Mouse (Mus musculus) ES-E14 (cell line): ENCODE data around the gene Gm14548. TPM values are rescaled to one million over a fixed set of nuclear protein-coding genes. Genes with fewer than 3 reads are reported as not detected.
A peak's percentile ranks its signal among the peaks of the same experiment; 100 is the strongest.
"Not testable (repeated sequence)": the region's sequence is repeated elsewhere in the genome, so short reads cannot be mapped to it uniquely, and the experiment has no call there.

Source experiments
- DNase-seq: peaks from one replicate; pipeline ENCODE4 v3.0.0-alpha.2; 2013; ENCODE audit warnings: low read depth, low spot score
- H3K27ac ChIP-seq: 2 replicates; pipeline ENCODE4 v1.5.1; 2012; ENCODE audit warnings: low read depth, mild to moderate bottlenecking, low read length, moderate library complexity, mixed read lengths; ENCODE audit not compliant: poor library complexity, insufficient read depth, severe bottlenecking
- H3K36me3 ChIP-seq: 2 replicates; pipeline ENCODE4 v1.6.1; 2012; ENCODE audit warnings: mild to moderate bottlenecking, low read length, moderate library complexity, mixed read lengths; ENCODE audit not compliant: control insufficient read depth, poor library complexity, insufficient read depth, severe bottlenecking
- H3K4me1 ChIP-seq, 2 experiments: fragments of 150-350 bp in 1 of 2; sonication (generic) in 1 of 2; 2 replicates each; pipeline ENCODE4 v1.6.1; 2012; ENCODE audit warnings: low read length in 2 of 2, mild to moderate bottlenecking in 1 of 2, mixed read lengths in 1 of 2; ENCODE audit not compliant: control insufficient read depth in 2 of 2, insufficient read depth in 2 of 2, poor library complexity in 1 of 2
- H3K4me3 ChIP-seq, 2 experiments: fragments of 150-350 bp in 1 of 2; sonication (generic) in 1 of 2; 2 replicates each; pipeline ENCODE4 v1.5.1; 2012; ENCODE audit warnings: low read length in 2 of 2, low read depth in 1 of 2, mild to moderate bottlenecking in 1 of 2, mixed read lengths in 1 of 2; ENCODE audit not compliant: insufficient read depth in 1 of 2, poor library complexity in 1 of 2, severe bottlenecking in 1 of 2
- H3K9ac ChIP-seq: 2 replicates; pipeline ENCODE4 v1.6.1; 2012; ENCODE audit warnings: low read depth, mild to moderate bottlenecking, low read length, mixed read lengths; ENCODE audit not compliant: poor library complexity, insufficient read depth, severe bottlenecking
- H3K9me3 ChIP-seq: fragments of 150-350 bp; sonication (generic); 2 replicates; pipeline ENCODE4 v1.6.1; 2012; ENCODE audit warnings: low read depth, mild to moderate bottlenecking, low read length; ENCODE audit not compliant: control insufficient read depth, insufficient read depth
- MAFK ChIP-seq: IDR thresholded peaks from 2 replicates; pipeline ENCODE4 v1.6.1; 2014; ENCODE audit warnings: mild to moderate bottlenecking, low read depth, low read length, inconsistent platforms; ENCODE audit not compliant: insufficient read depth
- ZC3H11A ChIP-seq: IDR thresholded peaks from 2 replicates; pipeline ENCODE4 v1.6.1; 2012; ENCODE audit warnings: low read depth, mild to moderate bottlenecking, inconsistent platforms, low read length, borderline replicate concordance
- ZNF384 ChIP-seq: IDR thresholded peaks from 2 replicates; pipeline ENCODE4 v1.6.1; 2012; ENCODE audit warnings: low read depth, low read length, inconsistent platforms
- in situ Hi-C, 2 experiments: fragments of 600-800 bp; cut with MboI; formaldehyde crosslinking; loops; one replicate each; pipeline ENCODE4 v1.15.1; 2025; ENCODE audit warnings: low sequenced_read_pairs in 2 of 2, inconsistent platforms in 1 of 2; ENCODE audit not compliant: unreplicated experiment in 2 of 2
- total RNA-seq: library from RNA; depleted of rRNA; stranded (reverse); fragments of 300-350 nt; gene quantifications from 2 replicates; pipeline ENCODE4 v1.2.3, GENCODE M21; 2012; rRNA removed

Gm14548 gene
- total RNA-seq, 1 experiment, result not detected

GRCm38 (mm10) chr7:3903704-3904103, 5.8 kb upstream of the Gm14548 start:
- H3K36me3 ChIP-seq, result no peaks in the 10 kb centered on the region
- H3K4me1 ChIP-seq, result no peaks in the 10 kb centered on the region
- no peak overlapping the region for H3K9ac ChIP-seq
- no peak overlapping the region for H3K4me3 ChIP-seq
- TF ChIP-seq ZNF384 (no peak), ZC3H11A (peak; percentile 49; the same call in 1 of the 2 replicates), MAFK (no peak)
- H3K27ac ChIP-seq, result no peak overlapping the region
- in situ Hi-C loops, result no loop called here
- H3K9me3 ChIP-seq, result no peaks in the 10 kb centered on the region
- peak; percentile 6 for DNase-seq

GRCm38 (mm10) chr7:3875032-3875431, 22.9 kb downstream of the Gm14548 start:
- H3K4me1 ChIP-seq, H3K27ac ChIP-seq, DNase-seq, H3K4me3 ChIP-seq, in situ Hi-C loops, H3K9ac ChIP-seq, H3K36me3 ChIP-seq, H3K9me3 ChIP-seq: not testable (repeated sequence)

GRCm38 (mm10) chr7:3844951-3845350, 53.0 kb downstream of the Gm14548 start, which contains the start of gene Pira2:
Gene Pira2 (minus strand): TSS chr7:3845051.
- H3K9ac ChIP-seq, H3K36me3 ChIP-seq, DNase-seq, in situ Hi-C loops, H3K4me1 ChIP-seq, H3K4me3 ChIP-seq, H3K9me3 ChIP-seq, H3K27ac ChIP-seq: not testable (repeated sequence)

- H3K36me3 ChIP-seq, H3K27ac ChIP-seq, in situ Hi-C loops, H3K9ac ChIP-seq, H3K4me1 ChIP-seq, H3K9me3 ChIP-seq, H3K4me3 ChIP-seq, DNase-seq: not testable (repeated sequence)
Observed at GRCm38 (mm10) chr7:3837854-3838253, 60.1 kb downstream of the Gm14548 start.

Other genes with a start within 250 kb of the Gm14548 start
- 4.5 and 5.7 TPM in 2 replicates for gene Leng1, start 232.3 kb downstream of the Gm14548 start, total RNA-seq
- 2.9 and 5.3 TPM in 2 replicates for gene Tmc4, start 220.6 kb downstream of the Gm14548 start, total RNA-seq
- gene Tsen34, start 205.3 kb downstream of the Gm14548 start, total RNA-seq, result 79.0 and 90.2 TPM in 2 replicates
- 34.4 and 55.9 TPM in 2 replicates for gene Mboat7, start 204.6 kb downstream of the Gm14548 start, total RNA-seq
- gene Rps9, start 194.1 kb downstream of the Gm14548 start, total RNA-seq, result 2,173 and 2,308 TPM in 2 replicates
- 0.09 TPM in 1 of 2 replicates, not detected in the other for gene Pirb, start 177.7 kb downstream of the Gm14548 start, total RNA-seq
- gene Gm15448, start 72.4 kb downstream of the Gm14548 start, total RNA-seq, result not detected in 2 replicates
- gene Pira2, start 53.1 kb downstream of the Gm14548 start, total RNA-seq, result not detected in 2 replicates
- not detected in 2 replicates for gene Lilra6, start 17.4 kb upstream of the Gm14548 start, total RNA-seq
- 0.18 and 0.26 TPM in 2 replicates for gene Lair1, start 165.1 kb upstream of the Gm14548 start, total RNA-seq
- gene Ttyh1, start 221.3 kb upstream of the Gm14548 start, total RNA-seq, result 11.9 and 21.0 TPM in 2 replicates
- gene Leng8, start 238.9 kb upstream of the Gm14548 start, total RNA-seq, result 77.2 and 115 TPM in 2 replicates